Mouse (Mus musculus) frontal cortex, postnatal 36 days (tissue): ENCODE measurements around the gene Cflar.
"Not testable (repeated sequence)": the region's sequence is repeated elsewhere in the genome, so short reads cannot be mapped to it uniquely, and the experiment has no call there.

Source experiments
- DNase-seq, 2 experiments: peaks; one replicate each; pipeline ENCODE4 v3.0.0; 2022; ENCODE audit warnings: low spot score in 2 of 2

The Cflar gene

DNA sequence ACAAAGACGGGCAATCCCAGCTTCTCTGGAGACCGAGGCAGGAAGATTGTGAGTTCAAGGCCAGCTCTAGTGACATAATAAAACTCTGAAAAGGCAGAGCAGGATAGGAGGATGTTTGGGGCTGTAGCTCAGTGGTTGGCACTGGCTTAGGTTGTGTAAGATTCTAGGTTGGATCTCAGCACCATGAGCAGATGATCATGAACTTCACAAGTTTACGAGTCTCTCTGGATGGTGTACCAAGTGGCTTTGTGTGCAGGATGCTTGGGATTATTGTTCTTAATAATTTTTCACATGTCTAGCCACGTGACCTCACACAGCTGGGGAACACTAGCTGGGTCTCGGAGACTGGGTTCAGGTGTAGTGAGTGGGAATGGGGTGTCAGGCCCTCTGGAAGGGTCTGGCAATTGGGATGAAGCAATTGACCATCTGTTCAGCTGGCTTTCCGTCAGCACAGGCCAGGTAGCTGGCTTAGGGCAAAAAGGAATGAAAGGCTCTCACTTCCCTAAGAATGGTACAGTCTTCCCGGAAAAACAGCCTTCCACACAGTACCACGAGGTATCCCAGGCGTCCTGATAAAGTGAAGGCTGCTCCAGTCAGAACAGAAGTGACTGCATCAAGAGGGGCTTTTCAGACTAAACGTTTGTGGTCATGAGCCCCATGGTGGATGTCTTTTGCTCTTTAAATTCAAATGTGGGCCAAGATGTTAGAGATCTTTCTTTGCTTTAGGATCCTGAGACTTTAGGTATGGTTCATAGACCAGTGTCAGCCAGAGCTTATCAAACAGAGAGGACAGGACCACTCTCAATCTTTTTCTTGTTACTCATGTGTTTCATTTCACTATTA is 16.7 kb downstream of the Cflar start:
- no peak for DNase-seq

- DNase-seq = no peak
These were observed 17.2 kb downstream of the Cflar start for GRCm38 (mm10) chr1:58728590-58728868.

GRCm38 (mm10) chr1:58733636-58734035 is 22.3 kb downstream of the Cflar start:
- no peak for DNase-seq

- DNase-seq = no peak
These were observed 23.0 kb downstream of the Cflar start for GRCm38 (mm10) chr1:58734043-58734920.

DNA sequence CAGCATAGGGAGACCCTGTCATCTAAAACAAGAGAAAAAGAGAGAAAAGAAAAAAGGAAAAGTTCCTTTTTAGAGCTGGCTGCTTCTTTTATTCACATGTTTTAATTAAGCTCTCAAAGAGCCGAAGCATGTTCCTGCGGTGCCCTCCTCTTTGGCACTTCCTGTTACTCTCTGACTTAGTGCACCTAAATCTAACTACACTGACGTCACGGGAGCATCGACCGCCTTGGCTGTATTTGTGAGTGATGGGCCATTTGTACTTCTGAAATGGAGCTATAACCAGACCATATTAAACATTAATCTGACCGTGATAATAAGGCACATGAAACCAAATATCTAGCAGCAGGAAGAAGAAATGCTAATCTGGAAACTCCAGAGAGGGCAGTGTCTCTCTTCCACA is 24.7 kb downstream of the Cflar start:
- no peak for DNase-seq

GRCm38 (mm10) chr1:58736968-58737367 is 25.7 kb downstream of the Cflar start:
- peak; percentile 64 to 87 for DNase-seq

GRCm38 (mm10) chr1:58739529-58739928 is 28.2 kb downstream of the Cflar start:
- DNase-seq = peak; percentile 74 to 85

GRCm38 (mm10) chr1:58742571-58743021 is 31.3 kb downstream of the Cflar start:
- no peak for DNase-seq

DNA sequence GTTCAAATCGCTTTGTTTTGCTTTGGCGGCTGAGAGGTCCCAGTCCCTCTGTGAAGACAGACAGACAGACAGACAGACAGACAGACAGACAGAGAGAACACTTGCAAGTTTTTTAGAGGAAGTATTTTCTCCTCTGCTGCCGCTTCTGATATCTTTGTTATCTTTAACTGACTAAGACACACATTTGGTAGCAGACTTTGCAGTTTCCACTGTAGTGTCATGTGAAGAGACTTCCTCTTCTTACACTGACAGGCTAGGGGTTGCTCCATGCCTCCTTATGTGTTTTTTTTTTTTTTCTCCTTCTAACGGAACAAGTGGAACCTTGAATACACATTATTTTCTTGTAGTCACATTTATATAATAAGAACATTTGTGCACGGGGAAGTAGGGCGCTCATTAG is 31.9 kb downstream of the Cflar start:
- no peak for DNase-seq

GRCm38 (mm10) chr1:58744645-58745044 is 33.3 kb downstream of the Cflar start:
- DNase-seq = no peak

GRCm38 (mm10) chr1:58746880-58747279 is 35.6 kb downstream of the Cflar start:
- DNase-seq = peak; percentile 49 to 73

DNA sequence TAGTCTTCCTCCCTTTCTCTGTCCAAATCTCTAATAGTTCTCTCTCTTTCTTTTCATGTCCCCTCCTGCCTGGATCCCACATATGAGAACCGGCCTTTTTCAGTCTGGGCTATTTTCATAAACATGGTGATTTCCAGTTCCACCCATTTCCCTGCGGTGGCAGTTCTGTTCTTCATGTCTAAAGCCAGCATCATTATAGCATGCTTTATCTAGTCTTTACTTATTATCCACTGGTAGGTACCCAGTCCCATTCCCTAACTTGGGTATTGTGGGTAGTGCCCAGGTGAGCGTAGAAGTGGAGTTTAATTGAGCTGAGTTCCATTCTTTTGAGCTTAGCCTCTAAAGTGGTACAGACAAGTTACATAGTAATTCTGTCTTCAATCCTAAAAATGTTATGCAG is 48.1 kb downstream of the Cflar start:
- no peak for DNase-seq

GRCm38 (mm10) chr1:58760581-58760980 is 49.3 kb downstream of the Cflar start:
- no peak for DNase-seq

- not testable (repeated sequence) for DNase-seq
These were observed 50.3 kb downstream of the Cflar start for GRCm38 (mm10) chr1:58761391-58762275.

DNA sequence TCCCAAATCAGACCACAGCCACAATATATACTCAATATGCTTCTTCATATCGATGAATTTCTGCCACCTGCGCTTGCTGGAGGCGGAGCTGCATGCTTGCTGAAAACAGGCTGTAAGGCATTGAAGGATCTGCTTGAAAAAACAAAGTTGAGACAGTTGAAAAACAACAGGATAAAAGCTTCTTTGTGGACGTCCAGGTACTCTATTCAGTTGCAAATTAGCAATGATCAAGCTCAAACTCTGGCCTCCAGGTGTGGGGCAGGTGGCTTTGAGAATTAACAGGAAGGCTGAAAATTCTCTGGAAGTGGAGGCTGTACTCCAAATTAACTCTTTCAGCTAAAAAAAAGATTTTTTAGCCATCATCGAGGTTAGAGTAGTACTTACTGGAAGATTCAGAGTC is 51.3 kb downstream of the Cflar start:
- no peak for DNase-seq

GRCm38 (mm10) chr1:58766446-58766845 is 55.1 kb downstream of the Cflar start:
- DNase-seq = not testable (repeated sequence)

- no peak for DNase-seq
These were observed 57.8 kb downstream of the Cflar start for GRCm38 (mm10) chr1:58769136-58769535.

- DNase-seq = no peak
These were observed 58.4 kb downstream of the Cflar start for GRCm38 (mm10) chr1:58769701-58770100.

GRCm38 (mm10) chr1:58770111-58770720 is 58.9 kb downstream of the Cflar start:
- peak; percentile 30 to 65 for DNase-seq

DNA sequence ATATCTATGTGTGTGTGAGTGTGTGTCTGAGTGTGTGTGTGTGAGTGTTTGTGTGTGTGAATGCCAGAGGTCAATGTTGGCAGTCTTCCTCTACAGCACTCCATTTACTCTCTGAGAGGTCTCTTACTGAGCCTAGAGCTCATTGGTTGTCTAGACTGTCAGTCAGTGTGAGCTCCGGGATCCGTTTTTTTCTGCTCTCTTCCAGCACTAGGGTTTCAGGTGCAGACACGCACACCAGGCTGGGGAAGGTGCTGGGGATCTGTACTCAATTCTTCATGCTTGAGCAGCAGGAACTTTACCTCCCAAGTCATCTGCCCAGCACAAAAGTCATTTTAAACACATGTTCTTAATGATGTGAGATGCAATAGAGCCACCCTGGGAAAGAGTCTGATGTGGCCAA is 60.8 kb downstream of the Cflar start:
- DNase-seq = no peak

- DNase-seq = no peak
These were observed 62.0 kb downstream of the Cflar start for GRCm38 (mm10) chr1:58773280-58773679.
